Mouse (Mus musculus): ENCODE measurements at regions not wholly inside any gene's neighbourhood (a gene's known extent, or its start where the extent isn't known, plus 50 kb on each side); places are given as distances from the start of the nearest gene placed in this dataset.

GRCm38 (mm10) chr15:36380461-36381227, 626.9 kb downstream of the Zfp706 start:
- DNase-seq (ENCODE audit: low spot score): no peak

- no peak for DNase-seq (ENCODE audit: low spot score)
Observed at GRCm38 (mm10) chr15:36378640-36379039, 628.9 kb downstream of the Zfp706 start.

DNA sequence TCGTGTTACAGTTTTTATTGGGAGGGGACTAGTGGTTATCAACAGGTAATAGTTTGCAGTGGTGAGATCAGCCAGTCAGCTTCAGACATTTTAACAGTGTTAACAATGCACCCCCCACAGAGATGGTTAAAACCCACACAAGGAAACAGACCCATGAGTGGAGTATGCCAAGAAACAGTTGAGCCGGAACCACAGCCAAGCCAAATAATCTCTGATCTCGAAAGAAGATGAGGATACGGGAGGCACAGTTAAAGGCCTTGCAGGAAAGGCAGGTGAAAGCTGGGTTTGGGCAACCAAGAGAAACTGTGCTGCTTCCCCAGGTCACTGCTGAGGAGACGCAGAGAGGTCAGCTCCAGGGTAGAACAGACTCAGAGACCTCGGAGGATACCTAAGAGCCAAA, 631.0 kb downstream of the Zfp706 start:
- no peak for DNase-seq (ENCODE audit: low spot score)

- peak; percentile 5 for DNase-seq (ENCODE audit: low spot score)
Observed at GRCm38 (mm10) chr15:36375549-36375885, 632.1 kb downstream of the Zfp706 start.

DNA sequence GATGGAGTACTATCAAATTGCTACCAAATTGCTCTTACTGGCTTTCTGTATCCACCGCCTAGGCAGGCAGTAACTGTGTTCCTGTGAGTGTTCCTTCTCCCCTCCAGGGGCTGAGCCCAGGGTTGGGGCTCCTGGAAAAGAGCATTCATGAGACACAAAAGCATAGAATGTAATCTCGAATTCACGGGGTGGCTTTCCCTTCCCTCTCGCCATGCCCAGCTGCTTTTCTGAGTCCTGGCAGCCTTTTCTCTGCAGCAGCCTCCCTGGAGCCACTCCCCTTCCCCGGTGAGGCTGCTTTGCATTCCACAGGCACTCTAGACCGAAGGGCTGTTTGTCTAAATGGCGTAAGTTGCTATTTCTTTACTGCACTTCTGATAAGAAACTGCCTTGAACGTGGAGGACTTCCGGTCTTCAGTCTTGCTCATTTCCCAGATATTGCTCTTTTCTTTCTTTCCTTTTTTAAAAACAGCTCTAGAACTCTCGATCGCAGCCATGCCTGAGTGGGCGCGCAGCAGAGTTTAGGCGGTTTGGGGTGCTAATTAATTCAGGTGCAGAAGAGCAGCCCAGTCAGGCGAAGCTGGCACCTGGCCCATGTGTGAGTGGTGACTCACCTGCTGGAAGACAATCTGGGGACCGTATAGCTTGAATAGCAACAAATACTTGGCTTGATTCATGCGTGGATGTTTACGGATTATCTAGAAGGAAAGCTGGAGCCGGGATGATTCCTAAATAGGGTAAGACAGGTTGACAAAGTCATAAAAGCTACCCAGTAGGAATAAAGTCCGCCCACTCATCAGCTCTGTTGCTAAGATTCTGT, 632.6 kb downstream of the Zfp706 start:
- DNase-seq (ENCODE audit: low spot score): peak; percentile 17

- no peak for DNase-seq (ENCODE audit: low spot score)
Observed at GRCm38 (mm10) chr15:36373900-36374611, 633.5 kb downstream of the Zfp706 start.

DNA sequence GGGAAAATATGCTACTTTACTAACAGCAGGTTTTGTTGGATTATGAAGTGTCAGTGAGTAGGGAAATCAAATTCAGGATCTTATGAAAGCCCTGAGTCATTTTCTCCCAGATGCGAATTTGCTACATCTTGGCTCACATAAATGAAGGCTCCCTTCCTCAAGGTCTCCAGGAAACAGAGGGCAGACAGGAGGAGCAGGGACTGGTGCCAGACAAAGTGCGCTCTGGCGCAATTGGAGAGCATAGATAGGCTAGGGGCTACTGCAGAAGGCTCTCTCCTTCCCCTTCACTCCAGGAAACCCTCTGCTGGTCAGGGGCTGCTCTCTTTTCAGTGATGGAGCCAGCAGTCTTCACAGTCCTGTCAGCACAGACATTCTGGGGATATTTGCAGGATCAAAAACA, 634.1 kb downstream of the Zfp706 start:
- DNase-seq (ENCODE audit: low spot score): peak; percentile 11

DNA sequence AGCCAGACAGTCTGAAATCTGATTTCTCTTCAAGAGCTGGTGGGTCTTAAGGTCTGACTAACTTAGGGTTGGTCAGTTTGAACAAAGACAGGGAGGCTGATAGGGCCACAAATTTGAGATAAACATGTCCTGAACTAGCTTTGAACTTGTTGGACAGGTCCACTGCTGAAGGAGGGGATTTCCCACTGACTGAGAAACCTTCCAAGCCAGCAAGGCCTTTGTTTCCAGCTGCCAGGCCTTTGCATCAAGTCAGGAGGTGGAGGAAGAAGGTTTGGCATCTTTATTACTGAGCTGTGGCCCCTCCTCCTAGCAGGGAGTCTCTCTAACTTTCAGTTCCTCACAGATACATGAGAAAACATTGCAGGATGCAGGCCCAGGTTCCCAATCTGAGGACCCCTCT, 636.2 kb downstream of the Zfp706 start:
- no peak for DNase-seq (ENCODE audit: low spot score)

- no peak for DNase-seq (ENCODE audit: low spot score)
Observed at GRCm38 (mm10) chr15:36370906-36371305, 636.7 kb downstream of the Zfp706 start.

DNA sequence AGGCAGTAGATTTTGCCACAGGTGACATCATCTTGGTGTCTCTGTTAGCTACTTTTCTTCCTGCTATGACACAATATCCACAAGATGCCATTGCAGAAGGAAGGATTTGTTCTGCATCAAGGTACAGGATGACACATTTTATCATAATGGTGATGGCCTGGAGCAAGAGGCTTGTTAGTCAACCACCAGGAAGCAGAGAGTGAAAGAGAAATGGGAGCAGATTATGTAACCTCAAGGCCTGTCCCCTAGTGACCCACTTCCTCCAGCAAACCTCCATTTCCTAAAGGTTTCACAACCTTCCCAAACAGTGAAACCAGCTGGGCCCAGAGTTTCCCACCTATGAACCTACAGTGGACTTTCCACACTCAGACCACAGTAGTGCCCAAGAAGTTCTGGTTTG, 640.3 kb downstream of the Zfp706 start:
- no peak for DNase-seq (ENCODE audit: low spot score)

- DNase-seq (ENCODE audit: low spot score): no peak
Observed at GRCm38 (mm10) chr15:36364757-36365156, 642.8 kb downstream of the Zfp706 start.

DNA sequence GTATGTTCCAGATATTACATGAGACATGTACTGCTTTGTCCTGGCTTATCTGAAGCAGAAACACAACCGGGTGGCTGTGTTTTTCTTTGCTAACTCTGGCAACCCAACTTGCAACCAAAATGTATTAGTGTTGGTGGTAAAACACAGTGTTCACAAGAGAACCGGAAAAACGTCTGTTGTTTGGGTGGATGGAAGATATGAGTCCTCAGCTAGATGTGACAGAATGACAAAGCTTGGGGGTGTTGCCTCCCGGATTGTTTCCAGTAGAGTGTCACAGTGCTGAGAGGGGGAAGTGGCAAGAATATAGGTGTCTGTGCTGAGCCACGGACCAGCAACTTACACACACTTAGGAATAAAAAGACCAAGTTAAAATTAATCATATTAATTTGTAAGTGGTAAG, 643.5 kb downstream of the Zfp706 start:
- DNase-seq (ENCODE audit: low spot score): no peak

- no peak for DNase-seq (ENCODE audit: low spot score)
Observed at GRCm38 (mm10) chr15:36362911-36363565, 644.5 kb downstream of the Zfp706 start.

DNA sequence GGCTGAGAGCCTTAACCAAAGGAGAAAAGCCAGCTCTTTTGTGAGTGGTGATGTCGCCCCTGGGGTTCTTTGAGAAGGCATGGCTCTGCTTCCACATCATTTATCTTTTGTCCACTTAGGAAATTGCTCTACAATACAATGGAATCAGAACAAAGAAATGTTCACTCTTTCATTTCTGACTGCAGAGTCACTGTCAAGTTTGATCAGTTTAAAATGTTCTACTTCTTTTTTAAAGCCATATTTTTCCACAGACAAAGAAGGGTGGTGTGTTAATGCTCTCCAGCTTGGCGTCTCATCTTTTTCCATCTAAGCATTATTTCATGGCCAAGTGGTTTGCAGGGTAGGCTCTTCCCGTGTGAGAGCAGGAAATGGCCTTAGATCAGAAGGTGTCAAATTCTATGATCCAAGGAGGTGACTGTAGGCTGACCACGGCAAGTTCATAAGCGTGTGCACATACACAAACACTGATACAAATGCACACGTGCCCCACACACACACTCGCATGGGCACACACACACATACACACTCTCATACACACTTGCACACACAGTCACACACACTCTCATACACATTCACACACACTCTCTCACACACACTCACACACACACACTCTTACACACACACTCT, 645.9 kb downstream of the Zfp706 start:
- no peak for DNase-seq (ENCODE audit: low spot score)

GRCm38 (mm10) chr15:36360694-36361521, 646.7 kb downstream of the Zfp706 start:
- no peak for DNase-seq (ENCODE audit: low spot score)

- no peak for DNase-seq (ENCODE audit: low spot score)
Observed at GRCm38 (mm10) chr15:36355851-36356250, 651.7 kb downstream of the Zfp706 start.

DNA sequence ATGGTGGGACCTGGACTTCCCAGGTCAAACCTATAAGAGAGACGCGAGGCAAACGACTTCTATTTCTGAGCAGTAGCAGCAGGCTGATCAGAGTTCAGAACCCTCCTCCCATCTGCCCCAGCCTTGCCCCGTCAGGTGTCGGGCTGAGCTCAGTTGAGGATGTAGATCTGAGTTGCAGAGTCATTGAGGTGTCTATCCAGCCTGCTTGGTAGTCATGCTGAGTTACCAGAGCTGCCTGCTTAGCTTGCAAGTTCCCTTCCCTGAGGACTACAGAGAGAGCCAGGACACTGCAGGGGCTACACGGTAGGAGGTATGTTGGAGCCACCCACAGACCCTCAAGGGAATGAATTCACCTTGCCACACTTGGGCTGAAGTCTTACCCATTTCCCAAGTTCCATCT, 653.0 kb downstream of the Zfp706 start:
- no peak for DNase-seq (ENCODE audit: low spot score)

DNA sequence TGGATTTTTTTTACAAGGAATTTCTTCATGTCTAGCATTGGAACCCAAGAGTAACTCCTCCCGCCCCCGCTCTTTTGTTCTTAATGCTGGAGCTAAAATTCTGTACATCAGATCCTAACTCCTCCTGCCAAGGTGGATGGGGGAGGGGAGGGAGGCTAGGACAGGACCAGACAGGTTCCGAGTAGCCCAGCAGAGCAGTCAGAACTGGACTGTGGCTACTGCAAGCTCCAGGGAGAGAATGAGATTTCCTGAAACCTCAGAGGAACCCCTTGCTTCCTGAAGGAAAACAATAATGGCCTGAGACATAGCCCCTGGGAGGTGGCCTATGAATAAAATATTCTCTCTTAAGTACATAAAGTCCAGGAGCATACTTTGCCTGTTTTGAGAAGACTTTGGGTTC, 653.8 kb downstream of the Zfp706 start:
- no peak for DNase-seq (ENCODE audit: low spot score)

DNA sequence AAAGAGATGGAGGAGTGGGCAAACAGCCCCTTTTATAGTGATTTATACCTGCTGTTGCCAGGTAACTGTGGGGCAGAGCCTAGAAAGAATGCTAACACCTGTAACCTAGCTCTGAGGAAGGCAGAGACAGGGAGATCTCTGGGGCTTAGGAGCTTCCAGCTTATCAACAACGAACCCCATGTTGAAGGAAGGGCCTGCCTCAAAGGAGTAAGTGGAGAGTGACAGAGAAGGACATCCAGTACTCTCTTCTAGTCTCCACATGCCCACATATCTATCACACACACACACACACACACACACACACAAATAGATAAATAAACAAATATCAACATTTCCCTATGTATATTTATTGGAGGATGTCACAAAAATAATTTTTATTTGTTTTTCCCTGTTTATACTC, 654.6 kb downstream of the Zfp706 start:
- no peak for DNase-seq (ENCODE audit: low spot score)

- DNase-seq (ENCODE audit: low spot score): no peak
Observed at GRCm38 (mm10) chr15:36351693-36352092, 655.9 kb downstream of the Zfp706 start.
